Mouse (Mus musculus) liver, postnatal 0 days (tissue): ENCODE data around the gene Dis3l2. TPM values are rescaled to one million over a fixed set of nuclear protein-coding genes. Genes with fewer than 3 reads are reported as not detected.

ENCODE experiments used
- ATAC-seq: fragments of 200-750 bp; cut with Nextera tagmentation; 2 replicates; pipeline ENCODE4 v1.8.0; 2017; ENCODE audit warnings: mild to moderate bottlenecking, moderate library complexity
- DNase-seq: peaks from one replicate; pipeline ENCODE4 v3.0.0-alpha.2; 2016
- H3K27ac ChIP-seq: fragments of 300-500 bp; sonication (generic); 2 replicates; pipeline ENCODE4 v1.5.1; 2014; ENCODE audit warnings: antibody characterized with exemption, moderate library complexity, mild to moderate bottlenecking, low read depth
- H3K27me3 ChIP-seq: fragments of 300-500 bp; sonication (generic); 2 replicates; pipeline ENCODE4 v1.6.1; 2014; ENCODE audit warnings: low read length, control low read depth, mixed read lengths; ENCODE audit not compliant: insufficient read depth
- H3K36me3 ChIP-seq: fragments of 300-500 bp; sonication (generic); replicated peaks from 2 replicates; pipeline ENCODE4 v1.6.1; 2014; ENCODE audit warnings: mild to moderate bottlenecking, control low read depth, low read length, moderate library complexity, mixed read lengths; ENCODE audit not compliant: insufficient read depth
- H3K4me1 ChIP-seq: fragments of 300-500 bp; sonication (generic); 2 replicates; pipeline ENCODE4 v1.6.1; 2014; ENCODE audit warnings: antibody characterized with exemption, mild to moderate bottlenecking, control low read depth; ENCODE audit not compliant: insufficient read depth
- H3K4me2 ChIP-seq: fragments of 300-500 bp; sonication (generic); 2 replicates; pipeline ENCODE4 v1.6.1; 2014; ENCODE audit warnings: low read depth, mild to moderate bottlenecking, low read length, moderate library complexity, mixed read lengths
- H3K4me3 ChIP-seq: fragments of 300-500 bp; sonication (generic); 2 replicates; pipeline ENCODE4 v1.5.1; 2014; ENCODE audit warnings: low read depth, low read length
- H3K9ac ChIP-seq: fragments of 300-500 bp; sonication (generic); replicated peaks from 2 replicates; pipeline ENCODE4 v1.6.1; 2014; ENCODE audit warnings: mild to moderate bottlenecking, moderate library complexity
- H3K9me3 ChIP-seq: fragments of 300-500 bp; sonication (generic); 2 replicates; pipeline ENCODE4 v1.6.1; 2016; ENCODE audit warnings: mild to moderate bottlenecking, control low read depth, low read length, mixed read lengths
- CTCF ChIP-seq: sonication (generic); IDR thresholded peaks from 2 replicates; pipeline ENCODE4 v1.5.1; 2016; ENCODE audit warnings: antibody characterized with exemption, low read depth
- EP300 ChIP-seq: IDR thresholded peaks from 2 replicates; pipeline ENCODE4 v1.6.1; 2016; ENCODE audit warnings: antibody characterized with exemption, low read depth, mild to moderate bottlenecking
- WGBS: fragments of 180-500 bp; shearing (Covaris S2); extraction: QIAGEN DNeasy Blood & Tissue Kit; methylation state at CpG from one replicate; pipeline ENCODE4 v1.1.7; 2014; ENCODE audit not compliant: insufficient replicate concordance; 5-methylcytosine and 5-hydroxymethylcytosine counted together
- polyA plus RNA-seq: library from polyadenylated mRNA; unstranded; fragments of >200 nt; fragmentation: Nextera tagmentation; extraction: Ambion mirVana; gene quantifications from 2 replicates; pipeline ENCODE4 v1.2.1, GENCODE M21; 2015

Dis3l2 gene
- polyA plus RNA-seq, 1 experiment from 2014 or later, result 7.9 TPM

- TF ChIP-seq EP300, result no peak
- no peaks in the 10 kb centered on the region for H3K36me3 ChIP-seq
- H3K4me3 ChIP-seq, result no peak overlapping the region
- H3K4me1 ChIP-seq, result no peaks in the 10 kb centered on the region
- DNase-seq (no peak), ATAC-seq (no peak)
- H3K27me3 ChIP-seq, result no peaks in the 10 kb centered on the region
- H3K9me3 ChIP-seq, result no peaks in the 10 kb centered on the region
- no peak overlapping the region for H3K9ac ChIP-seq
- H3K27ac ChIP-seq, result no peak overlapping the region
- H3K4me2 ChIP-seq, result no peak overlapping the region
- WGBS, result 51% methylated on average over 4 of the region's 4 CpGs
Measured at GRCm38 (mm10) chr1:87086196-87086595, 382.6 kb downstream of the Dis3l2 start.

DNA sequence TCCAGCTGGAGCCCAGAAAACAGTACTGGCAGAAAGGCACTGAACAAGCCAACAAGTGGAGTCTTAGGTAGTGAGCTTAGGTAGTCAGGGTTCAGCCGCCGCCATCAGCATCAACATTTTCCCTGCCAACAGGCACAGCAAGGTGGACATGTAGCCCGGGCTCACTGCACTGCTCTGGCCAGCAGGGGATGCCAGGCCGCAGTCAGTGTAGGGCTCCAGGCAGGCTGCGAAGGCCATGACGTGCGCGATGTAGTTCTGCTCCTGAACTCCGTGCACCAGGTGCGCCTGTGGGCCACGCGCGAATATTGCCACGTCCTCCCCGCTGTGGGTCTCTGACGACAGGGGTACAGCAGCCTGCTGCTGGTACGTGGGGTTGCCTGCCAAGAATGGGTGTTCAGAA, 383.4 kb downstream of the Dis3l2 start:
- H3K27ac ChIP-seq, result no peak overlapping the region
- H3K4me1 ChIP-seq, result no peaks in the 10 kb centered on the region
- H3K4me2 ChIP-seq, result no peak overlapping the region
- TF ChIP-seq EP300, result no peak
- no peak for TF ChIP-seq CTCF
- H3K4me3 ChIP-seq, result no peak overlapping the region
- no peaks in the 10 kb centered on the region for H3K27me3 ChIP-seq
- DNase-seq (no peak), ATAC-seq (no peak)
- 74% methylated on average over 17 of the region's 17 CpGs for WGBS
- H3K36me3 ChIP-seq, result no peaks in the 10 kb centered on the region
- no peaks in the 10 kb centered on the region for H3K9me3 ChIP-seq
- no peak overlapping the region for H3K9ac ChIP-seq

DNA sequence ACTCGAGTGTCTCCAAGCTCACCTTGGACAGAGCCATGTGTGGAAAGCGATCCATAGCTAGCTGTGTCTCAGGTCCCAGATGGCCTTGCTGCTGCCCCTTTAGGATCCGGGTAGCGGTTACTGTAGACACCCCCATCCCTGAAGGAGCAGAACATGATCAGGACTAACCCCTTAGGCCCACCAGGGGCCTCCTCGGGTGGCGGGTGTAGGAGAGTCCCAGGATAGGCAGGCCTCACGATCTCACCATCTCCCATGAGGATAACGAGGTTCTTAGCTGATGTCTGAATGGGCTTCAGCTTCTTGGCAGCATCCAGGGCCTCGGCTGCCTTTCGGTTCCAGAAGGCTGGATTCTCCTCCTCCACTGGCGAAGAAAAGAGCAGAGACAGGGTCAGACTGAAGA, 385.6 kb downstream of the Dis3l2 start:
- no peaks in the 10 kb centered on the region for H3K36me3 ChIP-seq
- no peaks in the 10 kb centered on the region for H3K4me1 ChIP-seq
- H3K4me3 ChIP-seq, result no peak overlapping the region
- H3K4me2 ChIP-seq, result no peak overlapping the region
- WGBS, result 80% methylated on average over 11 of the region's 11 CpGs
- no peak overlapping the region for H3K27ac ChIP-seq
- TF ChIP-seq CTCF (no peak), EP300 (no peak)
- no peaks in the 10 kb centered on the region for H3K9me3 ChIP-seq
- no peak overlapping the region for H3K9ac ChIP-seq
- no peaks in the 10 kb centered on the region for H3K27me3 ChIP-seq
- no peak for DNase-seq
- no peak for ATAC-seq

GRCm38 (mm10) chr1:87089828-87090227, 386.2 kb downstream of the Dis3l2 start, which contains the start of gene Alppl2:
Gene Alppl2 (minus strand): TSS chr1:87089928.
- 67% methylated on average over 4 of the region's 4 CpGs for WGBS
- Histone ChIP-seq H3K9me3 (no peaks in the 10 kb centered on the region), H3K4me3 (no peak within 1 kb of the TSS), H3K4me1 (no peaks in the 10 kb centered on the region), H3K27me3 (no peaks in the 10 kb centered on the region), H3K4me2 (no peak within 1 kb of the TSS), H3K27ac (no peak within 1 kb of the TSS), H3K36me3 (no peaks in the 10 kb centered on the region), H3K9ac (no peak within 1 kb of the TSS)
- TF ChIP-seq CTCF (no peak), EP300 (no peak)
- ATAC-seq, result no peak
- no peak for DNase-seq

GRCm38 (mm10) chr1:87095642-87096041, 392.0 kb downstream of the Dis3l2 start:
- TF ChIP-seq CTCF, result no peak
- no peak for TF ChIP-seq EP300
- H3K4me1 ChIP-seq, result peaks cover 4% of the 10 kb centered on the region; the same call in 1 of the 2 replicates

GRCm38 (mm10) chr1:87098358-87098975, 394.9 kb downstream of the Dis3l2 start:
- peak; percentile 75 for DNase-seq
- H3K4me1 ChIP-seq, result peaks cover 4% of the 10 kb centered on the region; the same call in 1 of the 2 replicates
- H3K9ac ChIP-seq, result no peak overlapping the region
- WGBS, result 13% methylated on average over 29 of the region's 30 CpGs
- no peak overlapping the region for H3K27ac ChIP-seq
- no peak overlapping the region; the same call in 1 of the 2 replicates for H3K4me2 ChIP-seq
- H3K4me3 ChIP-seq, result no peak overlapping the region
- TF ChIP-seq CTCF, result peak; percentile 81
- TF ChIP-seq EP300, result no peak
- H3K36me3 ChIP-seq, result no peaks in the 10 kb centered on the region
- peak; percentile 77 for ATAC-seq
- H3K9me3 ChIP-seq, result no peaks in the 10 kb centered on the region
- peaks cover 4% of the 10 kb centered on the region; the same call in 1 of the 2 replicates for H3K27me3 ChIP-seq

More at GRCm38 (mm10) chr1:87095642-87096041, 392.0 kb downstream of the Dis3l2 start:
- WGBS, result 70% methylated on average over 8 of the region's 8 CpGs
- no peak overlapping the region for H3K4me2 ChIP-seq
- DNase-seq, result no peak
- no peak overlapping the region for H3K27ac ChIP-seq
- H3K9ac ChIP-seq, result no peak overlapping the region
- no peak for ATAC-seq
- no peaks in the 10 kb centered on the region for H3K36me3 ChIP-seq
- H3K27me3 ChIP-seq, result peaks cover 4% of the 10 kb centered on the region; the same call in 1 of the 2 replicates
- H3K4me3 ChIP-seq, result no peak overlapping the region
- no peaks in the 10 kb centered on the region for H3K9me3 ChIP-seq

Other genes starting within 250 kb of the Dis3l2 start
- 750 and 799 TPM in 2 replicates for gene Ptma, start 177.1 kb upstream of the Dis3l2 start, polyA plus RNA-seq
- gene Pde6d, start 121.2 kb upstream of the Dis3l2 start, polyA plus RNA-seq, result 25.2 and 29.6 TPM in 2 replicates
- 8.5 and 9.8 TPM in 2 replicates for gene Cops7b, start 120.9 kb upstream of the Dis3l2 start, polyA plus RNA-seq
- 0.20 TPM in 1 of 2 replicates, not detected in the other for gene Nppc, start 33.2 kb upstream of the Dis3l2 start, polyA plus RNA-seq